Mouse (Mus musculus): Measurements from ENCODE around the gene Tef.

Gene Tef

GRCm38 (mm10) chr15:81802001-81802890, at the start of gene Tef:
Gene Tef (plus strand): TSS chr15:81802421.
- DNase-seq (ENCODE audit: low read depth, low spot score): peak; percentile 92

DNA sequence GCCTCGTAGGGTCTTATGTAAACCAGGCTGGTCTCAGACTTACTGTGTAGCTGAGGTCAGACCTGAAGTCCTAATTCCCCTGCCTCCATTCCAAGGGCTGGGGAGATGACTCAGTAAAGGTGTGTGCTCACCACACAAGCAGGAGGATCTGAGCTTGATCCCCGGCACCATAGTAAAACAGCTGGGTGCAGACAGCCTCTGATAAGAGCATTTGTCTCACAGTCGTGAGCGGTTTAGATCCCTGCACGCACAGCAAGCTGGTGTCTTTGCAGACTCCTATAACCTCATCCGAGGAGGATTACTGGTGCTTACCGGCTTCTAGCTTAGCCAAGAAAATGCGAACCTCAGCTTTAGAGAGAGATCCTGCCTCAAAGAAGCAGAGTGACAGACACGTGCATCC, 48.6 kb upstream of the Tef start:
- DNase-seq (ENCODE audit: low read depth, low spot score): no peak

GRCm38 (mm10) chr15:81758701-81759100, 43.5 kb upstream of the Tef start:
- DNase-seq (ENCODE audit: low read depth, low spot score): no peak

DNA sequence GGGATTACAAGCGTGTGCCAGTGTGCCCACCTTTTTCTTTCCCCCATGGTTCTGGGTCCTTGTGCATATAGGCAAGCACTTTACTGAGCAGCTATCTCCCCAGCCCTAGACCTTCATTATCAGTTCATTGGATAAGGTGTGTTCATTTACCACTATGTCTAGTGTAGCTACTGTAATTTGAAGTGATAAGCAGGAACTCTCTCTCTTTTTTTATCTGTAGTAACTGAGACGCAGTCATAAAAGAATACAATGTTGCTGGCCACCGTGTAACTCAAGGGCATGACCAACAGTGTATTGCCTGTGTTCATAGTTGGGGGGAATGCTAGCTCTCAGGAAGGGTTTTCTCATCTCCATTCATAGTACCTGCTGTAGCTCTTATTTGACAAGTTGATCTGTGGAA, 42.7 kb upstream of the Tef start:
- DNase-seq (ENCODE audit: low read depth, low spot score): no peak

DNA sequence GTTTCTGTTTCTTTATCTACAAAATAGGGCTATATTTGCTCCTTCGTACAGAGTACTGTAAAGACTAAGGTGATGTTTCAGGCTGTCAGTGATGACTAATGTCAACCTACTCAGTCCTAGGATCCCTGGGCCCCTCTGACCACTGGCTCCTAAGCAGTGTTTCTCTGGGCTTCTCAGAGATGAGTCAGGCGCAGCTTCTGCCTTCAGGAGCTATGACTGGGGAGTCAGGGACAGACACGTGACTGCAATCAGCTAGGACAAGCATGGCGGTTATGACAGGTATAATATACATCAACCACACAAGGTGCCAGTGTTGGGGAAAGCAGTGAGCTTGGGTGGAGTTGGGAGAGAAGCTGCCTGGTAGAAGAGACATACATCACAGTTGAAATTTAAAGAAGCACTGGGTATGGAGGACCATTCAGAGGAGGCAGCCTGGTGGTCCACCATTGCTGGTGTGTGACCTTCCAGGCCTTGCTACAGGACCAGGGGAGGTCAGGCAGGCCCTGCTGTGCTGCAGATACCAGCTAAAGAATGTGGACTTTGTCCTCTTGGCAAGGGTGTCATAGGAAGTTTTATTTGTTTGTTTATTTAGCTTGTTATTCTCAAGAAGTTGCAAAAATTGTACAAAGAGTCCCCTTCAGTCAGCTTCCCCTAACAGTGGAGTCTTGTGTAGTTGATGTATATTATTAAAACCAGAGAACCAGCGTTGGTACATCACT, 41.7 kb upstream of the Tef start:
- no peak for DNase-seq (ENCODE audit: low read depth, low spot score)

DNA sequence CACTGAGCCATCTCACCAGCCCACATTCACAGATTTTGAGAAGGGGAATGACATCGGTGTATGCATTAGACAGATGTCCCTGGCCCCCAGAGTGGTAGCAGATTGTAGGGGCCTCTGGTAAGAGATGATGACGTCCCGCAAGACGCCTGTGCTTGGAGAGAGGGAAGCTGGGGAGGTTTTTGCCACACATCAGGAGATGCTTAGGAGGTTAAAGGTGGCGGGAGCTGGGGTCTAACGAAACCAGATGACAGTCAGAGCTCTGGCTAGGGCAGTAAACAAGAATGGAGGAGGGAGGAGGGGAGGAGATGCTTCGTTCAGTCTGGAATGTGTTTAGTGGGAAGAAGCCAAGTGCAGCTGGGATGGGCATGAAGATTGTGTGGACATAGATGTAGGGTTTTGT, 40.8 kb upstream of the Tef start:
- no peak for DNase-seq (ENCODE audit: low read depth, low spot score)

- no peak for DNase-seq (ENCODE audit: low read depth, low spot score)
Measured at GRCm38 (mm10) chr15:81761959-81762358, 40.3 kb upstream of the Tef start.

DNA sequence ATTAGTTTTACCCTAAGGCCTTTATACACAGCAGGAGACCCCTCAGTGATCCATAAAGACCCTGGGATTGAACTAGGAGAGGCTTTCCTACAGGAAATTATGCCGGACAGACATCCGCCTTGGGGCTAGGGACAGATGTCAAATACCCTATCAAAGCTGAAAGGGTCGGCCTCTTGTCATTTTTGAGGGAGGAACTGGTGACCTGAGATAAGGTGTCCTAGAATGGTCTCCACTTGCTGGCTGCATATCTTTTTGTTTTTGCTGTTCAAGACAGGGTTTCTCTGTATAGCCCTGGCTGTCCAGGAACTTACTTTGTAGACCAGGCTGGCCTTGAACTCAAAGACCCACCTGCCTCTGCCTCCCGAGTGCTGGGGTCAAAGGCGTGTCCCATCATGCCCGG, 37.6 kb upstream of the Tef start:
- no peak for DNase-seq (ENCODE audit: low read depth, low spot score)

- no peak for DNase-seq (ENCODE audit: low read depth, low spot score)
Measured at GRCm38 (mm10) chr15:81765651-81766050, 36.6 kb upstream of the Tef start.

- DNase-seq (ENCODE audit: low read depth, low spot score): no peak
Measured at GRCm38 (mm10) chr15:81766439-81766838, 35.8 kb upstream of the Tef start.

DNA sequence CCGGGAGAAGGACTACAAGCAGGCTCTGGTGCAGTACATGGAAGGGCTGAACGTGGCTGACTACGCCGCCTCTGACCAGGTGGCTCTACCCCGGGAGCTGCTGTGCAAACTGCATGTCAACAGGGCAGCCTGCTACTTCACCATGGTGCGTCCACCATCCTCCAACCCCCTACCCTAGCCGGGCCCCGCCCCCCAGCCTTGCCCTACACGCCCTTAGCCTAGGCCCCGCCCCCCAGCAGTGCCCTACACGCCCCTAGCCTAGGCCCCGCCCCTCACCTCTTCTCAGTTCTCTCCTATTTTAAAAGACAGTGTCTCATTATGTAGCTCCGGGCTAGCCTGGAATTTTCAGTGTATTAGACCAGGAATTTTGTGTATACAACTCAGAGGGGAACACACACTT, 33.2 kb upstream of the Tef start:
- DNase-seq (ENCODE audit: low read depth, low spot score): no peak

- DNase-seq (ENCODE audit: low read depth, low spot score): no peak
Measured at GRCm38 (mm10) chr15:81772431-81773120, 29.6 kb upstream of the Tef start.

DNA sequence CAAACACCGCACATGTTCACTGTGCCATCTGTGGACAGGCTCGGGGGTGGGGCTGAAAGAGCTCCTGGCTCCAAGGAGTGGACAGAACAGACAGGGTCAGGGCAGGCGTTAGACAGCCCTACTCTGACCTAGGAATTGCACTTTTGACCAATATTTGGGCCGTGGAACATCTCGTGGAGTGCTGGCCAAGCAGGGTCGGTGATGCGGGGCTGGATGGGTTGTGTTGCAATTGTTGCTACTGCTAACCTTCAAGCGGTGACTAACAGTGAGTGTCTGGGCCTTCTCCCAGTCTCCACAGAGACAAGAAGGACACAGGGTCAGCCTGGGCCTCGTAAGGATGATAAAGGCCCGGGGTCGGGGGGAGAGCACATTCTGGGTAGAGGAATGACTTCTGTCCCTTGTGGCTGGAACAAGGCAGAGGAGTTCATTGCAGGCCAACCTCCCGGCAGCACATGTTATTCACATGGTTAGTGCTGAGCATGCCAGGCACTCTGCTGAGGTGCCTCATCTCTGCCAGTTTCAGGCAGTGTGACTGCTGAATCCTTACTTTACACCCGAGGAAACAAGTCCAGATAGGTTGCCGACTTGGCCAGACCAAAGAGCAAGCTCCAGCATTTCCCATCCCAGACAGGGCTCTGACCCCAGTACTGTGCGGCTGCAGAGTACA, 27.6 kb upstream of the Tef start:
- no peak for DNase-seq (ENCODE audit: low read depth, low spot score)

DNA sequence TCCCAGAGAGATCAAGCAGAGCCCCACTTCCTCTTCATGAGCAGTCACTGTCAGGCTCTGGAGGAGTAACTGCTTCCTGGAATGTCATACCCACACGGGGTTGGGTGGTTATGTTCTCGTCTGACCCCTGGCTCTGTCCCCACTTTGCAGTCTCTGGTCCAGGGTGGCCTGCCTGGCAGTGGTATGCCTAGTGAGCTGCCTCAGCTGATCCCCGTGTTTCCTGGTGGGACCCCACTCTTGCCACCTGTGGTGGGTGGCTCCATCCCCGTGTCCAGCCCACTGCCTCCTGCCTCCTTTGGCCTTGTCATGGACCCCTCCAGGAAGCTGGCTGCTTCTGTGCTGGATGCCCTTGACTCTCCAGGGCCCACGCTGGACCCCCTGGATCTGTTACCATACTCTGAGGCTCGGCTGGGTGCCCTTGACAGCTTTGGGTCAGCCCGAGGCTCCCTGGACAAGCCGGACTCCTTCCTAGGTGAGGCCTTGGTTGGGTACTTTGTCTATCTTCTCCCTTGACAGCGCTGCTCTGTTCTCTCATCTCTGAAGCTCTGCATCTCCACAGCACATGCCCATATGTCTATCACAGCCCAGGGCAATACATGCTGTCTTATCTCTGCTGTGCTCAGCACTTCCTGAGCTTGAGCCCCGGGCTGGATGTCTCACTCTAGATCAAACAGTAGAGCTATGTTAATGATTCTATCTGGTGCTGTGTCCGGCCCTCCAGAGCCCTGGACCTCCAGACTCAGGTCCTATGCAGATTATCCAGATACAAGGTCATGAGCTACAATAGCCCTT, 25.4 kb upstream of the Tef start:
- no peak for DNase-seq (ENCODE audit: low read depth, low spot score)

DNA sequence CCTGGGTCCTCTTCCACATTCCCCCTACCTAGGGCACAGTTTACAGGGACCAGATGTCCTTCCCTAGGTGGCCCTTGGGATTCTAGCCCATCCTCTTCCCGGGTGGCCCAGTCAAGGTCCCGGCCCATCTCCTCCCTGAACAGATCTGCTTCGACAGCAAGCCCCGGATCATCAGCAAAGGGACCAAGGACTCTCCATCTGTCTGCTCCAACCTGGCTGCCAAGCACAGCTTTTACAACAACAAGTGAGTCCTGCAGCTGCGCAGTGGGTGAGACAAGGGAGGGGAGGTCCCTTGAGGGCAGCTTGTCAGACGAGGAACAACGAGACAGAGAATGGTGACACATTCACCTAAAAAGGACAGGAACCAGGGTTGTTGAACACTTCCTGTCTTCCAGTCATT, 20.4 kb upstream of the Tef start:
- no peak for DNase-seq (ENCODE audit: low read depth, low spot score)

DNA sequence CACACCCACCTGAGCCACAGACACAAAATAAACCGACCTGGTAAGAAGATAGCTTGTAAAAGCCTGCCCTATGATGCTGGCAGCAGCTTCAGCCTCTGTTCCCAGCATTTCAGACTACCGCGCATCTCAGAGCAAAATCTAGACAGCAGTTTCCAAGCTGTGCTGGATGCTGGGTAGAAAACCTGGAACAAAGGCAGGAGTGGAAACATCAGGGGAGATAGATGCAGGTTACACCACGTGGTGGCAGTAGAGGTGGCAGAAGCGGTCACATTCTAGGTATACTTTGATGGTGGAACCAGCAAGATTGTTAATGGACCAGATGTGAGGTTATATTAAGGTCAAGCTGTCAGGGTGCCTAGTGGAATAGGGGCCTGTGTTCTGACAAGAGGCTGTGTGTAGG, 17.5 kb upstream of the Tef start:
- DNase-seq (ENCODE audit: low read depth, low spot score): no peak

GRCm38 (mm10) chr15:81785701-81786100, 16.5 kb upstream of the Tef start:
- no peak for DNase-seq (ENCODE audit: low read depth, low spot score)

GRCm38 (mm10) chr15:81787525-81787924, 14.7 kb upstream of the Tef start:
- no peak for DNase-seq (ENCODE audit: low read depth, low spot score)

DNA sequence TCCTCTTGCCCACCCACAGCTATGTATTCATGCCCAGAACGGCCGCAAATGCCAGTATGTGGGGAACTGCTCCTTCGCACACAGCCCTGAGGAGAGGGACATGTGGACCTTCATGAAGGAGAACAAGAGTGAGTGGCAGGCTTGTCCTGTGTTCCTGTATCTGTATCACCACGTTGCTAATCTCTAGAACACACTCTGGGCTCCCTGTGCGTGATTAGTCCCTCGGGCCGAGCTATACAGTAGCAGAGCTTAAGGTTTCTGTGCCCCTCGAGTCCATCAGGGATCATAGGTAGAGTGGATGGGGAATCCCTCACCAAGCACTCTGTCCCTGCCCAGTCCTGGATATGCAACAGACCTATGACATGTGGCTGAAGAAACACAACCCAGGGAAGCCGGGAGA, 9.8 kb upstream of the Tef start:
- DNase-seq (ENCODE audit: low read depth, low spot score): no peak

- no peak for DNase-seq (ENCODE audit: low read depth, low spot score)
Measured at GRCm38 (mm10) chr15:81796228-81796627, 6.0 kb upstream of the Tef start.

DNA sequence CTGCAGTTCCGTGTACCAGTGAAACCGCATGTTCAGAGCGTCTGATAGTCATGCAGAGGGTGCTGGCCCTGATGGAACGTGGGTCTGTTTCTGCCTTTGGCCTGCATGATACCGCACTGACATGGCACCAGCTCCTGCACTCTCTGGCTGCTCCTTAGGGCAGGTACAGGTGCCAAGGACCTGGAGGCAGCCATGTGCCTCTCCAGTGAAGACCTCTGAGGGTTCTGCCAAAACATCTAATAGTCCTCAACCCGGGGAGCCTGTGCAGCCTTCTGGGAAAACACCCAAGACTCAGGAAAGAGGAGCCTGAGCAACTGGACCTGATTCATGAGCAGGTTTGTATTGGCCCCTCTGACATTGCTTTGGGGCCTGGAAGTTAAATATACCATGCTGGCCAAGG, 4.4 kb upstream of the Tef start:
- no peak for DNase-seq (ENCODE audit: low read depth, low spot score)

All from retina, postnatal 7 days (tissue).